Mouse (Mus musculus) MEL (cell line): ENCODE data around the gene Amz1. TPM values are rescaled to one million over a fixed set of nuclear protein-coding genes. Genes with fewer than 3 reads are reported as not detected.

ENCODE experiments used
- DNase-seq: peaks from one replicate; pipeline ENCODE4 v3.0.0; 2011; ENCODE audit warnings: low read depth, low spot score
- H3K27ac ChIP-seq: 2 replicates; pipeline ENCODE4 v1.5.1; 2012; ENCODE audit warnings: low read depth, mild to moderate bottlenecking, control low read depth, low read length, moderate library complexity; ENCODE audit not compliant: control insufficient read depth
- H3K27me3 ChIP-seq, 2 experiments: fragments of 150-350 bp in 1 of 2; sonication (generic) in 1 of 2; 2 replicates each; pipeline ENCODE4 v1.6.1; 2012; ENCODE audit warnings: low read length in 2 of 2, mild to moderate bottlenecking in 2 of 2, improper control_type of control experiment in 1 of 2, moderate library complexity in 1 of 2; ENCODE audit not compliant: insufficient read depth in 2 of 2, control insufficient read depth in 1 of 2
- H3K36me3 ChIP-seq, 2 experiments: 2 replicates each; pipeline ENCODE4 v1.6.1; 2012 to 2014; ENCODE audit warnings: low read length in 2 of 2, improper control_type of control experiment in 1 of 2, inconsistent platforms in 1 of 2, mild to moderate bottlenecking in 1 of 2; ENCODE audit not compliant: insufficient read depth in 2 of 2, control insufficient read depth in 1 of 2
- H3K4me1 ChIP-seq, 2 experiments: fragments of 150-350 bp in 1 of 2; sonication (generic) in 1 of 2; 2 replicates each; pipeline ENCODE4 v1.6.1; 2012; ENCODE audit warnings: low read length in 2 of 2, improper control_type of control experiment in 1 of 2, mild to moderate bottlenecking in 1 of 2; ENCODE audit not compliant: insufficient read depth in 2 of 2, control insufficient read depth in 1 of 2
- H3K4me3 ChIP-seq, 2 experiments: fragments of 150-350 bp in 1 of 2; sonication (generic) in 1 of 2; 2 replicates each; pipeline ENCODE4 v1.5.1; 2012; ENCODE audit warnings: low read depth in 2 of 2, low read length in 2 of 2, mild to moderate bottlenecking in 2 of 2, moderate library complexity in 2 of 2, control low read depth in 1 of 2, improper control_type of control experiment in 1 of 2; ENCODE audit not compliant: control insufficient read depth in 1 of 2, insufficient read depth in 1 of 2
- H3K79me2 ChIP-seq: 2 replicates; pipeline ENCODE4 v1.6.1; 2012; ENCODE audit warnings: mild to moderate bottlenecking, low read length, moderate library complexity; ENCODE audit not compliant: control insufficient read depth, poor library complexity, insufficient read depth
- H3K9ac ChIP-seq: 2 replicates; pipeline ENCODE4 v1.6.1; 2012; ENCODE audit warnings: low read depth, mild to moderate bottlenecking, control low read depth, low read length, moderate library complexity; ENCODE audit not compliant: control insufficient read depth, poor library complexity, severe bottlenecking
- H3K9me3 ChIP-seq: fragments of 150-350 bp; sonication (generic); replicated peaks from 2 replicates; pipeline ENCODE4 v1.6.1; 2012; ENCODE audit warnings: mild to moderate bottlenecking, low read length, improper control_type of control experiment, moderate library complexity; ENCODE audit not compliant: insufficient read depth
- BHLHE40 ChIP-seq: IDR thresholded peaks from 2 replicates; pipeline ENCODE4 v1.6.1; 2012; ENCODE audit warnings: low read depth, mild to moderate bottlenecking, inconsistent platforms, low read length, improper control_type of control experiment, borderline replicate concordance
- CHD1 ChIP-seq: IDR thresholded peaks from 2 replicates; pipeline ENCODE4 v1.6.1; 2012; ENCODE audit warnings: low read depth, mild to moderate bottlenecking, inconsistent platforms, low read length, improper control_type of control experiment
- CHD2 ChIP-seq: IDR thresholded peaks from 2 replicates; pipeline ENCODE4 v1.6.1; 2011; ENCODE audit warnings: low read length, improper control_type of control experiment
- ELF1 ChIP-seq: IDR thresholded peaks from 2 replicates; pipeline ENCODE4 v1.6.1; 2014; ENCODE audit warnings: low read depth, mild to moderate bottlenecking, inconsistent platforms, low read length, improper control_type of control experiment, moderate library complexity
- ETS1 ChIP-seq: IDR thresholded peaks from 2 replicates; pipeline ENCODE4 v1.6.1; 2012; ENCODE audit warnings: low read depth, mild to moderate bottlenecking, inconsistent platforms, low read length, improper control_type of control experiment, moderate library complexity
- GATA1 ChIP-seq: IDR thresholded peaks from 2 replicates; pipeline ENCODE4 v1.6.1; 2011; ENCODE audit warnings: low read depth, low read length, improper control_type of control experiment
- HCFC1 ChIP-seq: IDR thresholded peaks from 2 replicates; pipeline ENCODE4 v1.6.1; 2012; ENCODE audit warnings: low read depth, mild to moderate bottlenecking, inconsistent platforms, low read length, improper control_type of control experiment, moderate library complexity
- MAX ChIP-seq: IDR thresholded peaks from 2 replicates; pipeline ENCODE4 v1.6.1; 2011; ENCODE audit warnings: low read length, improper control_type of control experiment
- MAZ ChIP-seq: IDR thresholded peaks from 2 replicates; pipeline ENCODE4 v1.6.1; 2012; ENCODE audit warnings: low read depth, mild to moderate bottlenecking, inconsistent platforms, low read length, improper control_type of control experiment
- MEF2A ChIP-seq: IDR thresholded peaks from 2 replicates; pipeline ENCODE4 v1.6.1; 2014; ENCODE audit warnings: low read depth, mild to moderate bottlenecking, inconsistent platforms, low read length, improper control_type of control experiment; ENCODE audit not compliant: poor library complexity, insufficient replicate concordance, severe bottlenecking; ENCODE audit errors: extremely low read depth
- MXI1 ChIP-seq: IDR thresholded peaks from 2 replicates; pipeline ENCODE4 v1.6.1; 2011; ENCODE audit warnings: mild to moderate bottlenecking, low read depth, low read length, improper control_type of control experiment
- MYC ChIP-seq: IDR thresholded peaks from 2 replicates; pipeline ENCODE4 v1.6.1; 2011; ENCODE audit warnings: low read depth, mild to moderate bottlenecking, low read length, improper control_type of control experiment, moderate library complexity
- NELFE ChIP-seq: IDR thresholded peaks from 2 replicates; pipeline ENCODE4 v1.6.1; 2011; ENCODE audit warnings: low read depth, low read length, improper control_type of control experiment
- NRF1 ChIP-seq: IDR thresholded peaks from 2 replicates; pipeline ENCODE4 v1.6.1; 2014; ENCODE audit warnings: low read depth, mild to moderate bottlenecking, inconsistent platforms, low read length, improper control_type of control experiment, moderate library complexity; ENCODE audit not compliant: poor library complexity, insufficient read depth, severe bottlenecking
- POLR2A ChIP-seq, 2 experiments: IDR thresholded peaks; 2 replicates each; pipeline ENCODE4 v1.6.1; 2011 to 2012; ENCODE audit warnings: low read length in 2 of 2, mild to moderate bottlenecking in 2 of 2, control low read depth in 1 of 2, improper control_type of control experiment in 1 of 2, low read depth in 1 of 2, moderate library complexity in 1 of 2; ENCODE audit not compliant: control insufficient read depth in 1 of 2, insufficient read depth in 1 of 2, poor library complexity in 1 of 2
- POLR2AphosphoS2 ChIP-seq: IDR thresholded peaks from 2 replicates; pipeline ENCODE4 v1.6.1; 2011; ENCODE audit warnings: low read length, improper control_type of control experiment
- RAD21 ChIP-seq: IDR thresholded peaks from 2 replicates; pipeline ENCODE4 v1.6.1; 2011; ENCODE audit warnings: mild to moderate bottlenecking, low read depth, low read length, improper control_type of control experiment
- SIN3A ChIP-seq: IDR thresholded peaks from 2 replicates; pipeline ENCODE4 v1.6.1; 2012; ENCODE audit warnings: low read length, improper control_type of control experiment, inconsistent platforms
- TBP ChIP-seq: IDR thresholded peaks from 2 replicates; pipeline ENCODE4 v1.8.0; 2011; ENCODE audit warnings: low read depth, low read length, improper control_type of control experiment
- TCF12 ChIP-seq: IDR thresholded peaks from 2 replicates; pipeline ENCODE4 v1.6.1; 2014; ENCODE audit warnings: low read depth, mild to moderate bottlenecking, inconsistent platforms, low read length, improper control_type of control experiment, moderate library complexity
- USF1 ChIP-seq: IDR thresholded peaks from 2 replicates; pipeline ENCODE4 v1.6.1; 2014; ENCODE audit warnings: low read depth, mild to moderate bottlenecking, inconsistent platforms, low read length, improper control_type of control experiment, moderate library complexity
- USF2 ChIP-seq, 2 experiments: IDR thresholded peaks; 2 replicates each; pipeline ENCODE4 v1.6.1; 2011 to 2012; ENCODE audit warnings: improper control_type of control experiment in 2 of 2, low read length in 2 of 2, borderline replicate concordance in 1 of 2, inconsistent platforms in 1 of 2, low read depth in 1 of 2, mild to moderate bottlenecking in 1 of 2; ENCODE audit not compliant: insufficient read depth in 1 of 2
- ZMIZ1 ChIP-seq: IDR thresholded peaks from 2 replicates; pipeline ENCODE4 v1.6.1; 2012; ENCODE audit warnings: low read depth, mild to moderate bottlenecking, inconsistent platforms, low read length, improper control_type of control experiment, moderate library complexity
- ZNF384 ChIP-seq: IDR thresholded peaks from 2 replicates; pipeline ENCODE4 v1.6.1; 2012; ENCODE audit warnings: low read depth, mild to moderate bottlenecking, inconsistent platforms, low read length, improper control_type of control experiment
- polyA plus RNA-seq, 2 experiments: library from polyadenylated mRNA; stranded (reverse) in 1 of 2; unstranded in 1 of 2; fragments of >175 nt in 1 of 2; fragments of >200 nt in 1 of 2; gene quantifications; 2 replicates each; pipeline versions ENCODE4 v1.2.1 to v1.2.4; 2012; ENCODE audit warnings: low replicate concordance in 2 of 2, low read depth in 1 of 2; ENCODE audit not compliant: insufficient read length in 2 of 2, insufficient read depth in 1 of 2, missing spikeins in 1 of 2
- total RNA-seq: library from RNA; depleted of rRNA; stranded (reverse); fragments of 300-350 nt; gene quantifications from 2 replicates; pipeline ENCODE4 v1.2.3, GENCODE M21; 2012

Gene Amz1
- total and polyA plus RNA-seq, 3 experiments = 0.68 to 1.7 TPM; not detected in 1

DNA sequence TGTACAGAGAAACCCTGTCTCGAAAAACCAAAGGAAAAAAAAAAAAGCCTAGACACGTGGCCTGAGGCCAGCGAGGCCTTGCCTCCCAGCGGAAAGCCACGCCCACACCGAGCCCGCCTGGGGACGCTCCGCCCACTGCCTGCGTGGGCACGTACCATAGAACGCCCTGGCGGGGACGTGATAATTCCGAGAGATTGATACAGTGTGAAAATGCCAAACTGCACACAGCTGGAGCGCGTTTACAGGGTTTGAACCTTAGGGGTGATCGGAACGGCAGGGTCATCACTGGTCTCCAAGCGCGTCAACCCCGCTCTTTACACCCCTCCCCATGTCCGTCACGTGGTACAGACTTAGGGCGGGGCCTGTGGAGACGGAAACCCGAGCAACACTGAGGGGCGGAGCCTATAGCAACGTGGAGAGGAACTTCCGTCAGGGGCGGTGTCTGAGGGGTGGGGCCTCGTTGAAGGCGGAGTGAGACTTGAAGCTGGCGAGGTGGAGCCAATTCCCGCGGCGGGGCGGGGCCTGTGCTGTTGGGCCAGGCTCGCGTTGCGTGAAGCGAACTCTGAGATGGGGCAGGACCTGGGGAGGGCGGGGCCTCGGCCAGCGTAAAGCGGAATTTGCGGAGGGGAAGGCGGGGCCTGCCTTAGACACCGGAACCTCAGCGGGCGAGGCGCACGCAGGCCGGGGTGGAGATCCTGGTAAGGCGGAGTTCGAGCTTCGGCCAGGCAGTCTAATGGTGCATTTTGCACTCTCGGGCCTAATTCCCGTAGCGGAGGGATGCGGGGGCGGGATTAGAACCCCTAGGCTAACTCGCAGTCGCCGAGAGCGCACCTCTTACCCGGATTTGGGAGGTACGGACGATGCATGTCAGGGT is 19.3 kb upstream of the Amz1 start, which contains the start of gene Brat1:
TSS of gene Brat1 (plus strand) at position 634 of the 874 bp plus-strand sequence.
- Histone ChIP-seq H3K4me1 (peaks cover 0 to 19% of the 10 kb centered on the region in 2 experiments; a peak in 3 of 4 replicates), H3K4me3 (peak within 1 kb of the TSS; percentile 73 to 96), H3K79me2 (peaks cover 4% of the 10 kb centered on the region; the same call in 1 of the 2 replicates), H3K9ac (peak within 1 kb of the TSS; percentile 78), H3K27ac (peak within 1 kb of the TSS; percentile 88), H3K9me3 (no peaks in the 10 kb centered on the region), H3K27me3 (no peaks in the 10 kb centered on the region), H3K36me3 (peaks cover 0 to 20% of the 10 kb centered on the region in 2 experiments; a peak in 2 of 4 replicates)
- TF ChIP-seq NELFE = peak; percentile 77
- TF ChIP-seq POLR2AphosphoS2 = peak; percentile 78
- TF ChIP-seq RAD21 = no peak
- TF ChIP-seq USF1 = peak; percentile 95
- peak; percentile 26; the same call in 1 of the 2 replicates for TF ChIP-seq SIN3A
- peak; percentile 71; the same call in 1 of the 2 replicates for TF ChIP-seq MAZ
- TF ChIP-seq MAX = peak; percentile 90
- no peak for TF ChIP-seq ETS1
- peak; percentile 87 for TF ChIP-seq MYC
- peak; percentile 57; the same call in 1 of the 2 replicates for TF ChIP-seq TBP
- TF ChIP-seq HCFC1 = peak; percentile 84
- TF ChIP-seq ZNF384 = peak; percentile 93
- no peak for TF ChIP-seq CHD2
- peak; percentile 46 for TF ChIP-seq NRF1
- peak; percentile 82 for TF ChIP-seq ELF1
- no peak for TF ChIP-seq MEF2A
- TF ChIP-seq TCF12 = peak; percentile 46; the same call in 1 of the 2 replicates
- TF ChIP-seq GATA1 = no peak
- peak; percentile 38 to 86; a peak in 3 of 4 replicates for TF ChIP-seq USF2 (IDR thresholded peaks at IDR 0.05; ENCODE audit: borderline replicate concordance in 1 of 2, insufficient read depth in 1 of 2, low read depth in 1 of 2, low read length in 2 of 2)
- TF ChIP-seq POLR2A (IDR thresholded peaks at IDR 0.05; ENCODE audit: control insufficient read depth in 1 of 2, insufficient read depth in 1 of 2, low read depth in 1 of 2, low read length in 2 of 2, poor library complexity in 1 of 2) = peak; percentile 78 to 86
- TF ChIP-seq CHD1 = peak; percentile 99
- TF ChIP-seq ZMIZ1 = peak; percentile 71
- peak; percentile 95 for TF ChIP-seq MXI1
- TF ChIP-seq BHLHE40 = 0 out of 2 replicates have a peak, but pooled peaks have one; percentile 12
- peak; percentile 100 for DNase-seq
